Mouse (Mus musculus): ENCODE results near the gene Dip2c. TPM values are rescaled to one million over a fixed set of nuclear protein-coding genes. Genes with fewer than 3 reads are reported as not detected.

Dip2c gene
- total and polyA plus RNA-seq, 3 experiments: not detected

GRCm38 (mm10) chr13:9237495-9237894, 38.8 kb upstream of the Dip2c start:
- peaks cover 0 to 4% of the 10 kb centered on the region in 2 experiments; a peak in 2 of 4 replicates for H3K4me1 ChIP-seq (ENCODE audit: control insufficient read depth in 1 of 2, insufficient read depth in 2 of 2, low read length in 2 of 2)
- no peaks in the 10 kb centered on the region; a peak in 1 of 4 replicates for H3K27me3 ChIP-seq (ENCODE audit: control insufficient read depth in 1 of 2, insufficient read depth in 2 of 2, low read length in 2 of 2)
- no peak overlapping the region for H3K27ac ChIP-seq (ENCODE audit: control insufficient read depth, low read depth, low read length)
- no peak overlapping the region for H3K9ac ChIP-seq (ENCODE audit: control insufficient read depth, low read depth, low read length, poor library complexity, severe bottlenecking)
- no peaks in the 10 kb centered on the region for H3K36me3 ChIP-seq (ENCODE audit: control insufficient read depth in 1 of 2, insufficient read depth in 2 of 2, low read length in 2 of 2)
- H3K79me2 ChIP-seq (ENCODE audit: control insufficient read depth, insufficient read depth, low read length, poor library complexity): no peaks in the 10 kb centered on the region
- H3K4me3 ChIP-seq (ENCODE audit: control insufficient read depth in 1 of 2, insufficient read depth in 1 of 2, low read depth in 2 of 2, low read length in 2 of 2): no peak overlapping the region
- H3K9me3 ChIP-seq (replicated peaks; ENCODE audit: insufficient read depth, low read length): no peaks in the 10 kb centered on the region
- TF ChIP-seq GATA1 (IDR thresholded peaks at IDR 0.05; ENCODE audit: low read depth, low read length): 0 out of 2 replicates have a peak, but pooled peaks have one; percentile 9
- no peak for TF ChIP-seq KAT2A (conservative IDR thresholded peaks at IDR 0.05; ENCODE audit: low read depth, low read length)
- peak in 1 of 2 experiments; percentile 45; a peak in 2 of 4 replicates for TF ChIP-seq EP300 (IDR thresholded peaks at IDR 0.05; ENCODE audit: low read depth in 1 of 2, low read length in 2 of 2)
- TF ChIP-seq TCF12 (IDR thresholded peaks at IDR 0.05; ENCODE audit: low read depth, low read length): peak; percentile 52; the same call in 1 of the 2 replicates
- peak; percentile 5 for DNase-seq (ENCODE audit: low read depth, low spot score)

GRCm38 (mm10) chr13:9239127-9239526, 37.2 kb upstream of the Dip2c start:
- no peak overlapping the region for H3K27ac ChIP-seq (ENCODE audit: control insufficient read depth, low read depth, low read length)
- no peaks in the 10 kb centered on the region for H3K79me2 ChIP-seq (ENCODE audit: control insufficient read depth, insufficient read depth, low read length, poor library complexity)
- no peaks in the 10 kb centered on the region for H3K36me3 ChIP-seq (ENCODE audit: control insufficient read depth in 1 of 2, insufficient read depth in 2 of 2, low read length in 2 of 2)
- DNase-seq (ENCODE audit: low read depth, low spot score): no peak
- H3K27me3 ChIP-seq (ENCODE audit: control insufficient read depth in 1 of 2, insufficient read depth in 2 of 2, low read length in 2 of 2): no peaks in the 10 kb centered on the region
- peaks cover 0 to 4% of the 10 kb centered on the region in 2 experiments; a peak in 2 of 4 replicates for H3K4me1 ChIP-seq (ENCODE audit: control insufficient read depth in 1 of 2, insufficient read depth in 2 of 2, low read length in 2 of 2)
- no peak for TF ChIP-seq USF2 (IDR thresholded peaks at IDR 0.05; ENCODE audit: borderline replicate concordance in 1 of 2, insufficient read depth in 1 of 2, low read depth in 1 of 2, low read length in 2 of 2)
- no peak for TF ChIP-seq HCFC1 (IDR thresholded peaks at IDR 0.05; ENCODE audit: low read depth, low read length)
- TF ChIP-seq MYC (IDR thresholded peaks at IDR 0.05; ENCODE audit: low read depth, low read length): no peak
- TF ChIP-seq MXI1 (IDR thresholded peaks at IDR 0.05; ENCODE audit: low read depth, low read length): no peak
- no peak for TF ChIP-seq POLR2AphosphoS5 (IDR thresholded peaks at IDR 0.05; ENCODE audit: borderline replicate concordance, low read depth, low read length)
- no peak for TF ChIP-seq ZC3H11A (IDR thresholded peaks at IDR 0.05; ENCODE audit: low read depth, low read length)
- no peak for TF ChIP-seq KAT2A (conservative IDR thresholded peaks at IDR 0.05; ENCODE audit: low read depth, low read length)
- TF ChIP-seq RCOR1 (IDR thresholded peaks at IDR 0.05; ENCODE audit: low read depth, low read length): no peak
- no peak for TF ChIP-seq TAL1 (IDR thresholded peaks at IDR 0.05; ENCODE audit: low read length)
- no peak overlapping the region for H3K4me3 ChIP-seq (ENCODE audit: control insufficient read depth in 1 of 2, insufficient read depth in 1 of 2, low read depth in 2 of 2, low read length in 2 of 2)
- no peak overlapping the region for H3K9ac ChIP-seq (ENCODE audit: control insufficient read depth, low read depth, low read length, poor library complexity, severe bottlenecking)
- H3K9me3 ChIP-seq (replicated peaks; ENCODE audit: insufficient read depth, low read length): no peaks in the 10 kb centered on the region

- TF ChIP-seq CTCF (IDR thresholded peaks at IDR 0.05 in 2 of 3, conservative IDR thresholded peaks at IDR 0.05 in 1 of 3; ENCODE audit: control insufficient read depth in 1 of 3, insufficient read depth in 1 of 3, low read depth in 2 of 3, low read length in 3 of 3, poor library complexity in 1 of 3, severe bottlenecking in 1 of 3): no peak
- TF ChIP-seq RAD21 (IDR thresholded peaks at IDR 0.05; ENCODE audit: low read depth, low read length): no peak
- no peak for TF ChIP-seq SIN3A (IDR thresholded peaks at IDR 0.05; ENCODE audit: low read length)
- no peak for TF ChIP-seq TAL1 (IDR thresholded peaks at IDR 0.05; ENCODE audit: low read length)
- TF ChIP-seq MAX (IDR thresholded peaks at IDR 0.05; ENCODE audit: low read length): no peak
- no peak for TF ChIP-seq POLR2AphosphoS5 (IDR thresholded peaks at IDR 0.05; ENCODE audit: borderline replicate concordance, low read depth, low read length)
- no peak for TF ChIP-seq JUND (IDR thresholded peaks at IDR 0.05; ENCODE audit: low read depth, low read length)
- TF ChIP-seq NELFE (IDR thresholded peaks at IDR 0.05; ENCODE audit: low read depth, low read length): no peak
- no peak for TF ChIP-seq KAT2A (conservative IDR thresholded peaks at IDR 0.05; ENCODE audit: low read depth, low read length)
- no peak for TF ChIP-seq HCFC1 (IDR thresholded peaks at IDR 0.05; ENCODE audit: low read depth, low read length)
- Histone ChIP-seq H3K27me3 (ENCODE audit: control insufficient read depth in 1 of 2, insufficient read depth in 2 of 2, low read length in 2 of 2) (no peaks in the 10 kb centered on the region), H3K9me3 (replicated peaks; ENCODE audit: insufficient read depth, low read length) (no peaks in the 10 kb centered on the region), H3K27ac (ENCODE audit: control insufficient read depth, low read depth, low read length) (no peak overlapping the region), H3K4me3 (ENCODE audit: control insufficient read depth in 1 of 2, insufficient read depth in 1 of 2, low read depth in 2 of 2, low read length in 2 of 2) (no peak overlapping the region), H3K4me1 (ENCODE audit: control insufficient read depth in 1 of 2, insufficient read depth in 2 of 2, low read length in 2 of 2) (peaks cover 0 to 4% of the 10 kb centered on the region in 2 experiments; a peak in 2 of 4 replicates), H3K9ac (ENCODE audit: control insufficient read depth, low read depth, low read length, poor library complexity, severe bottlenecking) (no peak overlapping the region), H3K36me3 (ENCODE audit: control insufficient read depth in 1 of 2, insufficient read depth in 2 of 2, low read length in 2 of 2) (no peaks in the 10 kb centered on the region), H3K79me2 (ENCODE audit: control insufficient read depth, insufficient read depth, low read length, poor library complexity) (no peaks in the 10 kb centered on the region)
- DNase-seq (ENCODE audit: low read depth, low spot score): no peak
These were observed 36.6 kb upstream of the Dip2c start for GRCm38 (mm10) chr13:9239631-9240236.
